Mouse (Mus musculus) liver, adult 2 months (tissue): ENCODE data around the gene 2310030G06Rik. TPM values are rescaled to one million over a fixed set of nuclear protein-coding genes. Genes with fewer than 3 reads are reported as not detected.

Experiments
- DNase-seq: peaks from one replicate; pipeline ENCODE4 v3.0.0-alpha.2; 2011; ENCODE audit warnings: low read depth, low spot score; ENCODE audit errors: extremely low read depth
- H3K27ac ChIP-seq: fragments of 200-500 bp; replicated peaks from 2 replicates; pipeline ENCODE4 v1.5.1; 2012; ENCODE audit warnings: low read depth, mild to moderate bottlenecking, control low read depth, inconsistent platforms, low read length; ENCODE audit not compliant: insufficient read depth
- H3K27me3 ChIP-seq: fragments of 200-500 bp; 2 replicates; pipeline ENCODE4 v1.6.1; 2012; ENCODE audit warnings: mild to moderate bottlenecking, moderate library complexity, low read length, inconsistent platforms; ENCODE audit not compliant: control insufficient read depth, insufficient read depth
- H3K36me3 ChIP-seq: fragments of 200-500 bp; 2 replicates; pipeline ENCODE4 v1.6.1; 2012; ENCODE audit warnings: low read length, inconsistent platforms; ENCODE audit not compliant: control insufficient read depth, insufficient read depth
- H3K4me1 ChIP-seq: fragments of 200-500 bp; 2 replicates; pipeline ENCODE4 v1.6.1; 2011; ENCODE audit warnings: low read length; ENCODE audit not compliant: control insufficient read depth, insufficient read depth
- H3K4me3 ChIP-seq: fragments of 200-500 bp; 2 replicates; pipeline ENCODE4 v1.5.1; 2011; ENCODE audit warnings: low read depth, mild to moderate bottlenecking, control low read depth, low read length, moderate library complexity; ENCODE audit not compliant: insufficient read depth
- H3K79me2 ChIP-seq: fragments of 200-500 bp; 2 replicates; pipeline ENCODE4 v1.6.1; 2012; ENCODE audit warnings: inconsistent platforms, mild to moderate bottlenecking, low read length, moderate library complexity; ENCODE audit not compliant: control insufficient read depth, insufficient read depth
- H3K9ac ChIP-seq: fragments of 200-500 bp; 2 replicates; pipeline ENCODE4 v1.6.1; 2012; ENCODE audit warnings: low read depth, mild to moderate bottlenecking, control low read depth, inconsistent platforms, low read length
- CTCF ChIP-seq: fragments of 200-500 bp; IDR thresholded peaks from 2 replicates; pipeline ENCODE4 v1.5.1; 2011; ENCODE audit warnings: low read depth, low read length, control low read depth
- POLR2A ChIP-seq: fragments of 200-500 bp; IDR thresholded peaks from 2 replicates; pipeline ENCODE4 v1.6.1; 2011; ENCODE audit warnings: low read length, control low read depth; ENCODE audit not compliant: insufficient read depth; ENCODE audit errors: extremely low read depth
- WGBS: fragments of 180-500 bp; shearing (Covaris S2); methylation state at CpG from one replicate; pipeline ENCODE4 v1.1.7; 2018; 5-methylcytosine and 5-hydroxymethylcytosine counted together
- polyA plus RNA-seq: library from polyadenylated mRNA; depleted of rRNA; stranded (reverse); fragments of >200 nt; gene quantifications from 2 replicates; pipeline ENCODE4 v1.2.3, GENCODE M21; 2012
- total RNA-seq: library from RNA; depleted of rRNA; stranded (reverse); fragments of >200 nt; gene quantifications from 2 replicates; pipeline ENCODE4 v1.2.3, GENCODE M21; 2014

2310030G06Rik gene
- total and polyA plus RNA-seq, 2 experiments, result 14.9 TPM

DNA sequence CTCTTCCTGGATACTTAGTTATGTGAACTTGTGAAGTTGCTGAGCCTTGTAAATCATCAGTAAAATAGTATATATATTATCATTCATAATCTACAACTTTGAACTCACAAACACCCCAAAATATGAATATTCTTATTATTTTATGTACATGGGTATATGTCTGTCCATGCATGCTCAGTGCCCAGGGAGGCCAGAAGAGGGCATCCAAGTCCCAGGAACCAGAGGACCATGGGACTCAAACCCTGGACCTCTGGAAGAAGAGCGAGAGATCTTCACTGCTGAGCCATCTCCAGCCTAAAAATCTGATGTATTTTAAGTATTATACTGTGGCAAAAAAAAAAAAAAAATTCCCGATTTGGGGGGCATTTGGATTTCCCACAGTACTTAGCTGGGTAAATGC lies 37.2 kb downstream of the 2310030G06Rik start:
- DNase-seq, result no peak
- H3K27me3 ChIP-seq, result no peaks in the 10 kb centered on the region
- H3K79me2 ChIP-seq, result no peaks in the 10 kb centered on the region
- no peak overlapping the region for H3K4me3 ChIP-seq
- H3K36me3 ChIP-seq, result no peaks in the 10 kb centered on the region
- WGBS, result 28% methylated on average over 2 of the region's 2 CpGs
- no peaks in the 10 kb centered on the region for H3K4me1 ChIP-seq
- no peak overlapping the region for H3K9ac ChIP-seq
- peak; percentile 84 for TF ChIP-seq CTCF
- TF ChIP-seq POLR2A, result no peak
- H3K27ac ChIP-seq, result no peak overlapping the region

DNA sequence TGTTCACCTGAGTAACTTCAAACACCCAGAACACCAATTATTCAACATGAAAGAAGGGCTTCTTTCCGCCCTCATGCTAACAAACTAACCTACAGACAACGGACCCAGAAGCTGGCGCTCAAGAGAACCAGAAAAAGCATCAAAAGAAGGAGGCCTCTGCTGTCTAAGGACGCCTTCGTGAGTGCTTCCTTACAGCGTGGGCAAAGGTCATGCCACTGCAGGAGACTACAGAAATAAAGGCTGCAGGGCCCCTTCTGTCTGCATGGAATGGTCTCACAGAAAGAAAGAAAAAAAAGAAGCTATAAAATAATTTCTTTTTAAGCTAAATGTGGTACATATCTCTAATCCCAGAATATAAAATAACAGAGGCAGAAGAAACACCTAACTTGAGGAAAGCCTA lies 41.4 kb downstream of the 2310030G06Rik start:
- Histone ChIP-seq H3K4me1 (peaks cover 12% of the 10 kb centered on the region), H3K9ac (no peak overlapping the region), H3K79me2 (no peaks in the 10 kb centered on the region), H3K36me3 (no peaks in the 10 kb centered on the region), H3K27me3 (no peaks in the 10 kb centered on the region), H3K27ac (no peak overlapping the region), H3K4me3 (no peak overlapping the region)
- DNase-seq, result no peak
- WGBS, result 80% methylated on average over 6 of the region's 6 CpGs
- TF ChIP-seq POLR2A (no peak), CTCF (no peak)

DNA sequence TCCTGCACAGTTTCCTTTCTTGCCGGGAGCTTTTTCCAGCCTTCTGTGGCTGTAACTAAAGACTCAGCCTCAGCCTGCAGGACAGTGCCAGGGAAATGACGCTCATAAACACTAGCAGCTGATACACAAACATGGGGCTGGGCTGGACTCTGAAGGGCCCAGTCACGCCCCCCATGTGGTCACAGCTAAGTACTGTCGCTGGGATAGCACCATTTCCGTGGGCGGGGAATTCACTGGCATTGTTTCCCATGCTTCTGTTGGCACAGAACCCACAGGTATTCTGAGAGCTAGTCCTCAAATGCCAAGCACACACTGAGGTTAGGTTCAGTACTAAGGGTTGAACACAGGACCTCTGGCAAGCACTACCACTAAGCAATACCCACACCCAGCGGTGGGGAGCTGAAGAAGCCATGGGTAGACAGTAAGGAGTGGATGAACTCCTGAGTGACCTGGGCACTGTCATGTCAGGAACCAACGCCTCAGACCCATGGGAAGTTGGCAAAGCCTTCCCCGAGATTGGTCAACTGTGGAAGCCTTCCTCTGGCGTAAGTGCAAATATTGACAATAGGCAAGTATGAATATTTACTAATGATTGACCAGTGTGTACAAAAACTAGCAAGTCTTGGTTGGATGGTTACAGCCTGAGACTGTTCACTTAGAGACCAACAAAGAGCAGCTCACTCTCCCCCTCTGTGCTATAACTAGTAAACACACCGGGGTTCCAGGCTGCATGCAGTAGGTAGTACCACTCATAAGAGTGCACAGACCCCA lies 45.2 kb downstream of the 2310030G06Rik start:
- Histone ChIP-seq H3K4me1 (peaks cover 19% of the 10 kb centered on the region), H3K27ac (peak overlapping the region; percentile 96), H3K36me3 (no peaks in the 10 kb centered on the region), H3K9ac (peak overlapping the region; percentile 52), H3K4me3 (no peak overlapping the region), H3K27me3 (no peaks in the 10 kb centered on the region), H3K79me2 (peaks cover 3% of the 10 kb centered on the region; the same call in 1 of the 2 replicates)
- 0 out of 2 replicates have a peak, but pooled peaks have one; percentile 12 for TF ChIP-seq CTCF
- TF ChIP-seq POLR2A, result no peak
- WGBS, result 14% methylated on average over 11 of the region's 11 CpGs
- peak; percentile 99 for DNase-seq

DNA sequence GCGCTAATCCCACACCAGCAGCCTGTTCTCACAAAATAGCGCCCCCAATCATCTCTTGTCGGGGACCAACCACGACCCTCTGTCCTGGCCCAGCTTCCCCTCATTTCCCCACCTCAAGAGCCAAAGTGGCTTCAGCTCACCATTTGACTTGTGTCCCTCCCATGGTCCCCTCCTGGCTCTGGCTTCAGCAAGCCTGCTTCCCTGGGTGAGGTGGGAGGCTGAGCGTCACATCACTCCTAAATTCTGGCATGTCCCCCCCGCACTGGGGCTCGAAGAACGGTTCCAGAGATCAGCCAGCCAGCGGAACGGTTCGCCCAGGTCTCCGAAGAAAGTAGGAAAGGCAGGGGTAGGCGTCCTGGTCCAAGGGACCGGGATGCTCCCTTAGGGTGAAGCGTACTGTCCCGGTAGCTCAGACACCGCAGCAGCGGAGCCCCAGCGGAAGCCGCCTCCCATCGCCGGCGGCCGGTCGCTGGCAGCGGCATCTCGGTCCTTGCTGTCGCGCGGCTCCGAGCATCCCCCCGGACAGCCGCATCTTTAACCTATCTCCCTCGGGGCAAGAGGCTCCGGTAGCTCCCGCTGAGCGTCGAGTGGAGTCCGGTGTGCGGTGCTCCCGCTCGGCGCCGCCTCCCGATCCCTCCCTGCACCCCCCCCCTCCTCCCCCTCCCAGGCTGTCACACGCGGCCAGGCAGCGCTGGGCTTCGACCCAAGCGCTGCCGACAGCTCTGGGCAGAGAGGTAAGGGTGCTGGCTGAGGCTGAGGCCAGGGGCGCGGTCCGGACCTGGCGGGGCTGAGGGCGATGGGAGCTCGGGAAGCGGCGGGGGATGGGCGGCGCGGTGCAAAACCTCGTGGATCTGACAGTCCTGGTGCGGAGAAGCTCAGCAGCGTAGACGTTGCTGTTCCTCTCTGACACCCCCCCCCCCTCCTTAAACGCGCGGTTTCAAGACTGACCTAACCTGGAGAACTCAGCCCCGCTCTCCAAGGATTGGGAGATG lies 47.6 kb downstream of the 2310030G06Rik start:
- peak; percentile 58 for DNase-seq
- Histone ChIP-seq H3K79me2 (peaks cover 3% of the 10 kb centered on the region; the same call in 1 of the 2 replicates), H3K9ac (peak overlapping the region; percentile 75), H3K27me3 (no peaks in the 10 kb centered on the region), H3K27ac (peak overlapping the region; percentile 56), H3K4me1 (peaks cover 21% of the 10 kb centered on the region), H3K36me3 (no peaks in the 10 kb centered on the region), H3K4me3 (peak overlapping the region; percentile 63)
- TF ChIP-seq POLR2A (0 out of 2 replicates have a peak, but pooled peaks have one; percentile 23), CTCF (no peak)
- 1% methylated on average over 66 of the region's 70 CpGs for WGBS

DNA sequence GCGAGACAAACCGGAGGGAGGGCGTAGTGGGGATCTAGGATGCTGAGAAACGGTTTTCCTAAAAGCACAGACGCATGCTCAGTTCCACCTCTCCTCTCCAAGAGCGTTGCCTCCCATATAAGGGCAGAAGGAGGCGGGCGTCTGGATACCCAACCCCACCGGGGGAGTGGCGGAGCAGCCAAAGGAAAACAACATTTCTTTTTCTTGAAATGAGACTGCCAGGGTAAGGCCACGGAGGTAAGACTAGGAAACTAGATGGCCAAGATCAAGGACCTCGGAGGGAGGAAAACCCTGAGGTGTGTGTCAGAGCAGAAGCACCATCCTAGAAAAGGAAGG lies 48.7 kb downstream of the 2310030G06Rik start:
- Histone ChIP-seq H3K4me3 (peak overlapping the region; percentile 23; the same call in 1 of the 2 replicates), H3K36me3 (no peaks in the 10 kb centered on the region), H3K9ac (peak overlapping the region; percentile 49), H3K27ac (0 out of 2 replicates have a peak overlapping the region, but pooled peaks have one; percentile 47), H3K4me1 (peaks cover 21% of the 10 kb centered on the region), H3K27me3 (no peaks in the 10 kb centered on the region), H3K79me2 (peaks cover 3% of the 10 kb centered on the region; the same call in 1 of the 2 replicates)
- no peak for TF ChIP-seq CTCF
- no peak for TF ChIP-seq POLR2A
- 2% methylated on average over 12 of the region's 12 CpGs for WGBS
- DNase-seq, result peak; percentile 80
